Comparison of ENCODE assay signal across 8 mouse cellular contexts in the genomic region with DNA sequence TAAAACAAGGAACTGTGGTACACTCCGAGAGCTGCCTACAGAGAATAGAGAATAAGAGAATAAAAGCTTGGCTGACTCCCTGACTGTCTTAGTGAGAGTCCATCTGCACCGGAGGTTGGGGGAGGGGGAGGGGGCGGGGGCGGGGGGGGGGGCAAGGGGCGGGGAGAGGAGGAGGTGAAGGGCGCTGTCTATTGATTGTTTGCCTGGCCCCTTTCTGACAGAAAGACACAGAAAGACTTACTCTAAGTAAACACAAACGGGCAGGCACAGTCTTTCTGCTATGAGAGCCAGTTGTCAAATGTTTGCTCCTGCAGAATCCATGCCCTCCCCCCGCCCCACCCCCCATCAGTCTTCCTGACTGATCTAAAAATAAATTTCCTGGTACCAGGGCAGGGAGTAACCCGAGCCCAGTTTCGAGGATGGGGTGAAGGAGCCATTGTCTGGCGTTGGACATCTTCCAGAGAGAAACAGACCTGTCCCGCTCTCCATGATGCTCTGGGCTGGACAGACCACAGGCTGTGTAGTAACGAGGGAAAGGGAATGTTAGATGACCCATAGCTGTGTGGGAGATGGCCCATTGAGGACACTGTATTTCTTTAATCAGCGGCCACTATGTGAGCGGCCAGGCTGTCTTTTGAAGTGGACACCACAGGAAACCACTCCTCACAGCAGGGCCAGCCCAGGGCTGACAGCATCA.
A peak's percentile ranks its signal among the peaks of the same experiment; 100 is the strongest.
DNase-seq lines count a peak whose midpoint lies in the region; ATAC-seq lines count a peak whose summit lies in the region.

No protein-coding gene starts in this region.

- no peaks in the 10 kb centered on the region for H3K36me3 ChIP-seq in embryonic facial prominence, embryonic 10.5 days (replicated peaks)
- no peaks in the 10 kb centered on the region for H3K36me3 ChIP-seq in hindbrain, embryonic 16.5 days (ENCODE audit: control insufficient read depth, insufficient read depth, low read length)

- peak overlapping the region; percentile 39 for H3K9ac ChIP-seq in hindbrain, embryonic 16.5 days (ENCODE audit: low read depth, low read length)

- DNase-seq in heart, adult 9 months (ENCODE audit: low spot score in 2 of 2), result peak; percentile 44 to 47
- no peak for DNase-seq in heart, postnatal 25 days (ENCODE audit: low spot score)
- peak; percentile 61 for DNase-seq in embryonic facial prominence, embryonic 10.5 days (ENCODE audit: low spot score)
- DNase-seq in lung, postnatal 36 days, result peak; percentile 64
- no peak for DNase-seq in spleen, postnatal 36 days (ENCODE audit: low spot score in 2 of 2)
- DNase-seq in T-cell, adult 2 months (ENCODE audit: low spot score), result no peak
- no peak for DNase-seq in ovary, postnatal 10 days (ENCODE audit: low spot score)

- H3K4me2 ChIP-seq in hindbrain, embryonic 16.5 days (ENCODE audit: low read length), result peak overlapping the region; percentile 42

- intact Hi-C loops in heart, postnatal 25 days (cut with DNase I), result no loop called here

- peaks cover 41% of the 10 kb centered on the region for H3K4me1 ChIP-seq in embryonic facial prominence, embryonic 10.5 days
- H3K4me1 ChIP-seq in hindbrain, embryonic 16.5 days (ENCODE audit: control insufficient read depth, insufficient read depth, low read depth, low read length), result peaks cover 29% of the 10 kb centered on the region

- peak overlapping the region; percentile 47 for H3K4me3 ChIP-seq in embryonic facial prominence, embryonic 10.5 days
- no peak overlapping the region for H3K4me3 ChIP-seq in hindbrain, embryonic 16.5 days (ENCODE audit: low read length)

- H3K9me3 ChIP-seq in embryonic facial prominence, embryonic 10.5 days, result no peaks in the 10 kb centered on the region
- no peaks in the 10 kb centered on the region for H3K9me3 ChIP-seq in hindbrain, embryonic 16.5 days (ENCODE audit: control insufficient read depth, low read length)

- H3K27me3 ChIP-seq in embryonic facial prominence, embryonic 10.5 days (replicated peaks; ENCODE audit: low read depth, poor library complexity, severe bottlenecking), result 0 out of 2 replicates have a peak, but pooled peaks cover under 1% of the 10 kb centered on the region
- H3K27me3 ChIP-seq in hindbrain, embryonic 16.5 days (replicated peaks; ENCODE audit: control insufficient read depth, insufficient read depth, low read length), result no peaks in the 10 kb centered on the region

- WGBS in embryonic facial prominence, embryonic 10.5 days, result 1% methylated on average over 14 of the region's 15 CpGs
- 5% methylated on average over 14 of the region's 15 CpGs for WGBS in hindbrain, embryonic 16.5 days

- peak overlapping the region; percentile 60 for H3K27ac ChIP-seq in embryonic facial prominence, embryonic 10.5 days (replicated peaks)
- H3K27ac ChIP-seq in hindbrain, embryonic 16.5 days (ENCODE audit: low read depth, low read length), result peak overlapping the region; percentile 69

- ATAC-seq in hindbrain, embryonic 16.5 days, result peak; percentile 67

Comparison
In these comparisons a context has a peak if more than half of its experiments do, and no peak if none do; other contexts are left out.
1. DNase-seq: peak in heart, adult 9 months (2 of 2), embryonic facial prominence, embryonic 10.5 days (single experiment) and lung, postnatal 36 days (single experiment); none in heart, postnatal 25 days (single experiment), spleen, postnatal 36 days (0 of 2), T-cell, adult 2 months (single experiment) and ovary, postnatal 10 days (single experiment).